ENCODE assay signal across 9 mouse cellular contexts in genomic region chr7:75641415-75642177, GRCm38 (mm10).
DNase-seq lines count a peak whose midpoint lies in the region; ATAC-seq and TF ChIP-seq lines count a peak whose summit lies in the region.
"Had no signal": no experiment of that assay in that cellular context is flagged by ENCODE, and none has a peak within 500 bp of the region (broad histone marks: within the 10 kb centered on the region; RNA-seq: fewer than 3 reads in every experiment).

No protein-coding gene starts in this region.

- no peak overlapping the region; the same call in 1 of the 2 replicates for H3K9ac ChIP-seq in forebrain, embryonic 12.5 days
- no peak overlapping the region for H3K9ac ChIP-seq in forebrain, embryonic 16.5 days (replicated peaks; ENCODE audit: low read depth, low read length)
- no peak overlapping the region for H3K9ac ChIP-seq in lung, postnatal 0 days (replicated peaks; ENCODE audit: low read depth)
- no peak overlapping the region for H3K9ac ChIP-seq in intestine, embryonic 16.5 days (ENCODE audit: low read depth, low read length)
- no peak overlapping the region for H3K9ac ChIP-seq in stomach, embryonic 14.5 days (replicated peaks; ENCODE audit: low read depth, low read length)

- H3K27me3 ChIP-seq in forebrain, embryonic 12.5 days, result no peaks in the 10 kb centered on the region
- H3K27me3 ChIP-seq in forebrain, embryonic 16.5 days (replicated peaks; ENCODE audit: control insufficient read depth, insufficient read depth, low read length), result no peaks in the 10 kb centered on the region
- H3K27me3 ChIP-seq in lung, postnatal 0 days (replicated peaks; ENCODE audit: insufficient read depth, low read length), result no peaks in the 10 kb centered on the region
- H3K27me3 ChIP-seq in intestine, embryonic 16.5 days (replicated peaks; ENCODE audit: control insufficient read depth, insufficient read depth, low read length), result no peaks in the 10 kb centered on the region
- H3K27me3 ChIP-seq in stomach, embryonic 14.5 days (ENCODE audit: control insufficient read depth, insufficient read depth, low read length), result no peaks in the 10 kb centered on the region
- H3K27me3 ChIP-seq: megakaryocyte, embryonic 14.5 days had no signal

- no peak for TF ChIP-seq CTCF in lung, postnatal 0 days (IDR thresholded peaks at IDR 0.05)
- TF ChIP-seq CTCF in lung, adult 2 months (IDR thresholded peaks at IDR 0.05; ENCODE audit: insufficient read depth, low read length), result no peak

- TF ChIP-seq POLR2A in lung, adult 2 months (IDR thresholded peaks at IDR 0.05; ENCODE audit: borderline replicate concordance, extremely low read depth, low read depth, low read length), result no peak

- no peaks in the 10 kb centered on the region for H3K9me3 ChIP-seq in forebrain, embryonic 12.5 days
- H3K9me3 ChIP-seq in forebrain, embryonic 16.5 days (ENCODE audit: control insufficient read depth, low read length), result no peaks in the 10 kb centered on the region
- H3K9me3 ChIP-seq in lung, postnatal 0 days (ENCODE audit: low read length), result no peaks in the 10 kb centered on the region
- H3K9me3 ChIP-seq in intestine, embryonic 16.5 days (ENCODE audit: control insufficient read depth, low read length), result no peaks in the 10 kb centered on the region
- no peaks in the 10 kb centered on the region for H3K9me3 ChIP-seq in stomach, embryonic 14.5 days (ENCODE audit: control insufficient read depth, low read depth, low read length)
- H3K9me3 ChIP-seq: megakaryocyte, embryonic 14.5 days had no signal

- WGBS in forebrain, embryonic 12.5 days, result 61% methylated on average over 9 of the region's 9 CpGs
- WGBS in forebrain, embryonic 16.5 days, result 43% methylated on average over 9 of the region's 9 CpGs
- WGBS in lung, postnatal 0 days, result 38% methylated on average over 9 of the region's 9 CpGs
- 39% methylated on average over 9 of the region's 9 CpGs for WGBS in lung, adult 2 months
- 46% methylated on average over 9 of the region's 9 CpGs for WGBS in intestine, embryonic 16.5 days
- WGBS in stomach, embryonic 14.5 days, result 52% methylated on average over 9 of the region's 9 CpGs

- peaks cover 21% of the 10 kb centered on the region for H3K4me1 ChIP-seq in forebrain, embryonic 12.5 days
- peaks cover 11% of the 10 kb centered on the region for H3K4me1 ChIP-seq in forebrain, embryonic 16.5 days (replicated peaks; ENCODE audit: control insufficient read depth, insufficient read depth, low read length)
- peaks cover 8% of the 10 kb centered on the region; the same call in 1 of the 2 replicates for H3K4me1 ChIP-seq in lung, postnatal 0 days (ENCODE audit: insufficient read depth, low read depth, low read length)
- H3K4me1 ChIP-seq in lung, adult 2 months (ENCODE audit: control insufficient read depth, insufficient read depth, low read length), result peaks cover 33% of the 10 kb centered on the region
- peaks cover 27% of the 10 kb centered on the region for H3K4me1 ChIP-seq in intestine, embryonic 16.5 days (ENCODE audit: control insufficient read depth, insufficient read depth, low read length)
- peaks cover 32% of the 10 kb centered on the region for H3K4me1 ChIP-seq in stomach, embryonic 14.5 days (ENCODE audit: control insufficient read depth, insufficient read depth, low read length)

- DNase-seq in lung, postnatal 0 days (ENCODE audit: low spot score), result no peak
- no peak for DNase-seq in lung, adult 2 months
- no peak for DNase-seq in cerebellum, postnatal 4 days (ENCODE audit: low spot score in 2 of 2)
- no peak for DNase-seq in gastrocnemius, postnatal 25 days

- TF ChIP-seq EP300 in lung, postnatal 0 days (IDR thresholded peaks at IDR 0.05), result no peak

- no peak overlapping the region for H3K4me2 ChIP-seq in forebrain, embryonic 12.5 days
- H3K4me2 ChIP-seq in forebrain, embryonic 16.5 days (ENCODE audit: low read length), result no peak overlapping the region; the same call in 1 of the 2 replicates
- H3K4me2 ChIP-seq in lung, postnatal 0 days (replicated peaks; ENCODE audit: low read depth, low read length), result no peak overlapping the region
- no peak overlapping the region for H3K4me2 ChIP-seq in intestine, embryonic 16.5 days (ENCODE audit: low read depth, low read length)
- peak overlapping the region; percentile 41 for H3K4me2 ChIP-seq in stomach, embryonic 14.5 days (replicated peaks; ENCODE audit: low read depth, low read length)

- H3K36me3 ChIP-seq in forebrain, embryonic 12.5 days (replicated peaks), result no peaks in the 10 kb centered on the region
- no peaks in the 10 kb centered on the region for H3K36me3 ChIP-seq in forebrain, embryonic 16.5 days (ENCODE audit: control insufficient read depth, insufficient read depth)
- no peaks in the 10 kb centered on the region for H3K36me3 ChIP-seq in lung, postnatal 0 days (ENCODE audit: insufficient read depth, low read length)
- H3K36me3 ChIP-seq in intestine, embryonic 16.5 days (ENCODE audit: control insufficient read depth, insufficient read depth, low read length), result no peaks in the 10 kb centered on the region
- no peaks in the 10 kb centered on the region for H3K36me3 ChIP-seq in stomach, embryonic 14.5 days (ENCODE audit: control insufficient read depth, insufficient read depth, low read length)

- H3K4me3 ChIP-seq in forebrain, embryonic 12.5 days (replicated peaks), result no peak overlapping the region
- H3K4me3 ChIP-seq in forebrain, embryonic 16.5 days (replicated peaks; ENCODE audit: low read length), result no peak overlapping the region
- no peak overlapping the region for H3K4me3 ChIP-seq in lung, postnatal 0 days (ENCODE audit: low read depth, low read length)
- no peak overlapping the region for H3K4me3 ChIP-seq in lung, adult 2 months (replicated peaks; ENCODE audit: extremely low read depth, low read depth, low read length)
- H3K4me3 ChIP-seq in intestine, embryonic 16.5 days (ENCODE audit: low read length), result no peak overlapping the region
- H3K4me3 ChIP-seq in stomach, embryonic 14.5 days (ENCODE audit: low read depth, low read length), result no peak overlapping the region
- H3K4me3 ChIP-seq: megakaryocyte, embryonic 14.5 days had no signal

- peak; percentile 27; the same call in 1 of the 2 replicates for ATAC-seq in forebrain, embryonic 12.5 days (ENCODE audit: low FRiP score)
- no peak for ATAC-seq in forebrain, embryonic 16.5 days
- peak; percentile 56 for ATAC-seq in lung, postnatal 0 days
- no peak for ATAC-seq in intestine, embryonic 16.5 days
- no peak for ATAC-seq in stomach, embryonic 14.5 days (ENCODE audit: insufficient number of reproducible peaks, insufficient read depth, low FRiP score, low read depth)

- H3K27ac ChIP-seq in forebrain, embryonic 12.5 days, result 0 out of 2 replicates have a peak overlapping the region, but pooled peaks have one; percentile 73
- no peak overlapping the region for H3K27ac ChIP-seq in forebrain, embryonic 16.5 days (ENCODE audit: low read length)
- no peak overlapping the region for H3K27ac ChIP-seq in lung, postnatal 0 days (ENCODE audit: low read length)
- H3K27ac ChIP-seq in intestine, embryonic 16.5 days (ENCODE audit: low read length), result peak overlapping the region; percentile 47
- H3K27ac ChIP-seq in stomach, embryonic 14.5 days (ENCODE audit: low read length), result peak overlapping the region; percentile 84; the same call in 1 of the 2 replicates

Comparison
In these comparisons a context has a peak if more than half of its experiments do, and no peak if none do; other contexts are left out.
1. ATAC-seq: peak in forebrain, embryonic 12.5 days (single experiment) and lung, postnatal 0 days (single experiment); none in forebrain, embryonic 16.5 days (single experiment), intestine, embryonic 16.5 days (single experiment) and stomach, embryonic 14.5 days (single experiment).
2. H3K27ac ChIP-seq: peak in forebrain, embryonic 12.5 days (single experiment), intestine, embryonic 16.5 days (single experiment) and stomach, embryonic 14.5 days (single experiment); none in forebrain, embryonic 16.5 days (single experiment) and lung, postnatal 0 days (single experiment).